Mouse (Mus musculus) bone marrow macrophage, adult 2 months (primary cell): ENCODE results near the gene Gtf2i.

ENCODE experiments used
- CTCF ChIP-seq: IDR thresholded peaks from 2 replicates; pipeline ENCODE4 v1.5.1; 2012; ENCODE audit warnings: low read depth, mild to moderate bottlenecking, low read length, moderate library complexity
- POLR2A ChIP-seq: IDR thresholded peaks from 2 replicates; pipeline ENCODE4 v1.6.1; 2012; ENCODE audit warnings: mild to moderate bottlenecking, low read depth, low read length, borderline replicate concordance

DNA sequence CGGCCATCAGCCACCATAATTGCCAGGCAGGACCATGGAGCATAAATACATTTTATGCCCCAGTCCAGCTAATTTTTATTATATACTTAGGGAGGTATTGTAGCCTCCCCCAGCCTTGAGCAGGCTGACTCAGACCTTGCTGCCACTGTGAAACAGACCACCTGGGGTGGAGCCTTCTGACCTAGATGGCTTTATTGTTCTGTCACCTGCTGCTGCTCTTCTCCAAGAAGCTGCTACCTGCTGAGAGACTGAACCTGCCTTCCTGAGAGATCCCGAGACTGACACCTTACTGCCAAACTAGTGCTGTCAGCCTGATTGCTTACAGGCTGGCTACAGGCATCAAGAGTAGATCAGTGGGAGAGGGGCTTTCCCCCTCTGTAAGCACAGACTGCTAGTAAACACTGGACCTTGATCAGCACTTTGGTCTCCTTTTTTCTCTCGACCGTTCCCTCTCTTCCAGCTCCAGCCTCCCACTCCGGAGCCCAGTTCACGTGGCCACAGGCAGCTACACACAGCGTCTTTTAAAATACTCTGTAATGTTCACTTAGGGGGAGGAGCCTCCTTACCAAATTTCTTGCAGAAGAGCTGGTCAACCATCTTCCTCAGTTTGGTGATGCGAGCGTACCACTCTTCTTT, 54.4 kb downstream of the Gtf2i start:
- TF ChIP-seq POLR2A: no peak
- no peak for TF ChIP-seq CTCF
